Mouse (Mus musculus) midbrain, embryonic 16.5 days (tissue): ENCODE results near the gene Fh1. TPM values are rescaled to one million over a fixed set of nuclear protein-coding genes. Genes with fewer than 3 reads are reported as not detected.

Experiments used
- ATAC-seq: fragments of 200-750 bp; cut with Nextera tagmentation; 2 replicates; pipeline ENCODE4 v1.8.0; 2017; ENCODE audit warnings: moderate TSS enrichment
- H3K27ac ChIP-seq: fragments of 300-500 bp; sonication (generic); 2 replicates; pipeline ENCODE4 v1.5.1; 2014; ENCODE audit warnings: mild to moderate bottlenecking, low read length, mixed read lengths
- H3K27me3 ChIP-seq: fragments of 300-500 bp; sonication (generic); 2 replicates; pipeline ENCODE4 v1.6.1; 2014; ENCODE audit warnings: low read depth, low read length, mixed read lengths; ENCODE audit not compliant: control insufficient read depth, insufficient read depth
- H3K36me3 ChIP-seq: fragments of 300-500 bp; sonication (generic); 2 replicates; pipeline ENCODE4 v1.6.1; 2014; ENCODE audit warnings: mild to moderate bottlenecking, low read length, moderate library complexity, mixed read lengths; ENCODE audit not compliant: control insufficient read depth, insufficient read depth
- H3K4me1 ChIP-seq: fragments of 300-500 bp; sonication (generic); 2 replicates; pipeline ENCODE4 v1.6.1; 2014; ENCODE audit warnings: mild to moderate bottlenecking, low read length, mixed read lengths; ENCODE audit not compliant: control insufficient read depth, insufficient read depth
- H3K4me2 ChIP-seq: fragments of 300-500 bp; sonication (generic); 2 replicates; pipeline ENCODE4 v1.6.1; 2014; ENCODE audit warnings: mild to moderate bottlenecking, low read length, mixed read lengths
- H3K4me3 ChIP-seq: fragments of 300-500 bp; sonication (generic); 2 replicates; pipeline ENCODE4 v1.5.1; 2014; ENCODE audit warnings: low read depth, mild to moderate bottlenecking, low read length, moderate library complexity, mixed read lengths
- H3K9ac ChIP-seq: fragments of 300-500 bp; sonication (generic); 2 replicates; pipeline ENCODE4 v1.6.1; 2014; ENCODE audit warnings: low read depth, low read length, mixed read lengths
- H3K9me3 ChIP-seq: fragments of 300-500 bp; sonication (generic); replicated peaks from 2 replicates; pipeline ENCODE4 v1.6.1; 2014; ENCODE audit warnings: mild to moderate bottlenecking, low read length, mixed read lengths; ENCODE audit not compliant: control insufficient read depth, poor library complexity, severe bottlenecking
- WGBS: fragments of 180-500 bp; shearing (Covaris S2); extraction: QIAGEN DNeasy Blood & Tissue Kit; methylation state at CpG from one replicate; pipeline ENCODE4 v1.1.7; 2014; 5-methylcytosine and 5-hydroxymethylcytosine counted together
- polyA plus RNA-seq: library from polyadenylated mRNA; unstranded; fragments of >200 nt; fragmentation: Nextera tagmentation; extraction: Ambion mirVana; gene quantifications from 2 replicates; pipeline ENCODE4 v1.2.1, GENCODE M21; 2015

Gene Fh1
- polyA plus RNA-seq, 1 experiment from 2014 or later = 91.9 TPM

GRCm38 (mm10) chr1:175602231-175602630, 23.2 kb downstream of the Fh1 start:
- Histone ChIP-seq H3K27ac (no peak overlapping the region), H3K4me1 (no peaks in the 10 kb centered on the region), H3K9me3 (no peaks in the 10 kb centered on the region), H3K4me3 (no peak overlapping the region), H3K36me3 (peaks cover 10% of the 10 kb centered on the region), H3K27me3 (no peaks in the 10 kb centered on the region), H3K4me2 (no peak overlapping the region), H3K9ac (no peak overlapping the region)
- no peak for ATAC-seq
- 88% methylated on average over 11 of the region's 11 CpGs for WGBS

GRCm38 (mm10) chr1:175592832-175593231, 32.6 kb downstream of the Fh1 start:
- ATAC-seq = no peak
- Histone ChIP-seq H3K27me3 (no peaks in the 10 kb centered on the region), H3K27ac (no peak overlapping the region), H3K9me3 (peaks cover 3% of the 10 kb centered on the region; the same call in 1 of the 2 replicates), H3K4me1 (no peaks in the 10 kb centered on the region), H3K9ac (no peak overlapping the region), H3K4me3 (no peak overlapping the region), H3K36me3 (no peaks in the 10 kb centered on the region), H3K4me2 (no peak overlapping the region)
- WGBS = 93% methylated on average over 1 of the region's 1 CpGs

- WGBS = 86% methylated on average over 5 of the region's 5 CpGs
- no peak for ATAC-seq
- no peaks in the 10 kb centered on the region for H3K4me1 ChIP-seq
- H3K27ac ChIP-seq = no peak overlapping the region
- no peak overlapping the region for H3K9ac ChIP-seq
- H3K4me2 ChIP-seq = no peak overlapping the region
- no peaks in the 10 kb centered on the region for H3K9me3 ChIP-seq
- H3K27me3 ChIP-seq = no peaks in the 10 kb centered on the region
- H3K36me3 ChIP-seq = no peaks in the 10 kb centered on the region
- H3K4me3 ChIP-seq = no peak overlapping the region
Measured at GRCm38 (mm10) chr1:175586656-175587055, 38.8 kb downstream of the Fh1 start.

- Histone ChIP-seq H3K27ac (no peak overlapping the region), H3K9ac (no peak overlapping the region), H3K36me3 (no peaks in the 10 kb centered on the region), H3K4me3 (no peak overlapping the region), H3K4me1 (no peaks in the 10 kb centered on the region), H3K4me2 (no peak overlapping the region), H3K9me3 (no peaks in the 10 kb centered on the region), H3K27me3 (no peaks in the 10 kb centered on the region)
- WGBS = 81% methylated on average over 2 of the region's 2 CpGs
- no peak for ATAC-seq
Measured at GRCm38 (mm10) chr1:175585267-175585666, 40.2 kb downstream of the Fh1 start.

- H3K4me1 ChIP-seq = no peaks in the 10 kb centered on the region
Measured at GRCm38 (mm10) chr1:175582799-175583198, 42.6 kb downstream of the Fh1 start.

GRCm38 (mm10) chr1:175580346-175580745, 45.1 kb downstream of the Fh1 start:
- no peak for ATAC-seq
- H3K9me3 ChIP-seq = no peaks in the 10 kb centered on the region
- no peaks in the 10 kb centered on the region for H3K36me3 ChIP-seq
- no peak overlapping the region for H3K4me2 ChIP-seq
- 91% methylated on average over 7 of the region's 7 CpGs for WGBS
- no peak overlapping the region for H3K4me3 ChIP-seq
- H3K9ac ChIP-seq = no peak overlapping the region
- H3K27ac ChIP-seq = no peak overlapping the region
- no peaks in the 10 kb centered on the region for H3K4me1 ChIP-seq
- H3K27me3 ChIP-seq = no peaks in the 10 kb centered on the region

More at GRCm38 (mm10) chr1:175582799-175583198, 42.6 kb downstream of the Fh1 start:
- H3K9ac ChIP-seq = no peak overlapping the region
- no peak overlapping the region for H3K4me2 ChIP-seq
- H3K27me3 ChIP-seq = no peaks in the 10 kb centered on the region
- no peaks in the 10 kb centered on the region for H3K36me3 ChIP-seq
- no peak overlapping the region for H3K27ac ChIP-seq
- no peaks in the 10 kb centered on the region for H3K9me3 ChIP-seq
- ATAC-seq = no peak
- H3K4me3 ChIP-seq = no peak overlapping the region
- WGBS = 89% methylated on average over 4 of the region's 4 CpGs

- 73% methylated on average over 9 of the region's 9 CpGs for WGBS
- H3K9ac ChIP-seq = no peak overlapping the region
- no peaks in the 10 kb centered on the region for H3K9me3 ChIP-seq
- no peak overlapping the region for H3K27ac ChIP-seq
- no peaks in the 10 kb centered on the region for H3K27me3 ChIP-seq
- H3K4me3 ChIP-seq = no peak overlapping the region
- ATAC-seq = no peak
- H3K4me1 ChIP-seq = no peaks in the 10 kb centered on the region
- H3K36me3 ChIP-seq = no peaks in the 10 kb centered on the region
- no peak overlapping the region for H3K4me2 ChIP-seq
Measured at GRCm38 (mm10) chr1:175579598-175580235, 45.7 kb downstream of the Fh1 start.

- WGBS = 91% methylated on average over 2 of the region's 2 CpGs
- Histone ChIP-seq H3K9ac (no peak overlapping the region), H3K27me3 (no peaks in the 10 kb centered on the region), H3K4me3 (no peak overlapping the region), H3K27ac (no peak overlapping the region), H3K36me3 (no peaks in the 10 kb centered on the region), H3K4me2 (no peak overlapping the region), H3K9me3 (no peaks in the 10 kb centered on the region), H3K4me1 (no peaks in the 10 kb centered on the region)
- no peak for ATAC-seq
Measured at GRCm38 (mm10) chr1:175578425-175579096, 46.9 kb downstream of the Fh1 start.

GRCm38 (mm10) chr1:175574129-175574528, 51.3 kb downstream of the Fh1 start:
- H3K27me3 ChIP-seq = no peaks in the 10 kb centered on the region
- H3K4me2 ChIP-seq = no peak overlapping the region
- no peak for ATAC-seq
- H3K27ac ChIP-seq = no peak overlapping the region
- 87% methylated on average over 2 of the region's 2 CpGs for WGBS
- H3K4me3 ChIP-seq = no peak overlapping the region
- H3K9ac ChIP-seq = no peak overlapping the region
- H3K36me3 ChIP-seq = no peaks in the 10 kb centered on the region
- no peaks in the 10 kb centered on the region for H3K4me1 ChIP-seq
- no peaks in the 10 kb centered on the region for H3K9me3 ChIP-seq
